Mouse (Mus musculus): ENCODE results near the gene 4833427G06Rik.

The 4833427G06Rik gene

DNA sequence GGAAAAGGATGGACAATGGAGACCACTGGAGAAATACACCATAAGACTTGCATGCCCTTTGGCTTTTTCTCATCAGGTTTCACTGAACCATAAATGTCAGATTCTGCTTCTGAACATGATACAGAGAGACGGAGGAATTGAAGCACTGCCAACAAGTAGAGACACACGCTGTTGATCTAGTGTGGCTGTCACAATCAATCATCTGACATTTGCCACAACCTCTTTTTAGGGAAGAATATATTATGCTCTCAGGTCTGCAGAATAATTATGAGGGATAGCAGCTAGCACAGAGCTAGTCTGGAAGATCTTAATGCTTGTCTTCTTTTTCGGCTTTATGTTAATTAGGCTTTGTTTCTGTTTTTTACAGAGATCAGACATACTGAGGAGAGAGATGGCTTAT lies 33.7 kb downstream of the 4833427G06Rik start:
- DNase-seq (ENCODE audit: low spot score in 2 of 2), result no peak

DNA sequence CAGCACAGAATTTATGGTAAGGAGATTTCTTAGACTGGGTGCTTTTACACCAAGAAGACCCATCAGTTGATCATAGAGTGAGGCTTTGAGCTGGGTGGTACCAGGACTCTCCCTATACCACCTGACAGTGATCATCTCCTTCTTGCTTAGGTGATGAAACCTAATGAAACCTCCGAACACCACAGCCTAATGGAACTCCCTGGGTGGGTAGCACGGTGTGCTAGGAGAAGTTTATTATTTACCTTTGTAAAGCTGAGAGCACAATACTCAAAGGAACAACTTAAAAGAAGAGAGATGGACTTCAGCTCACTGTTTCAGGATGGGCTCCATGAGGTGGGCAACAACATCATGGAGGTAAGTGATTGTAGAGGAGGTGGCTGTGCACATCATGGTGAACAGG lies 41.3 kb downstream of the 4833427G06Rik start, which contains the start of gene Btg4:
Gene Btg4, plus strand, starts transcription at position 301 of the 400 bp plus-strand sequence.
- no peak for DNase-seq (ENCODE audit: low spot score in 2 of 2)

DNA sequence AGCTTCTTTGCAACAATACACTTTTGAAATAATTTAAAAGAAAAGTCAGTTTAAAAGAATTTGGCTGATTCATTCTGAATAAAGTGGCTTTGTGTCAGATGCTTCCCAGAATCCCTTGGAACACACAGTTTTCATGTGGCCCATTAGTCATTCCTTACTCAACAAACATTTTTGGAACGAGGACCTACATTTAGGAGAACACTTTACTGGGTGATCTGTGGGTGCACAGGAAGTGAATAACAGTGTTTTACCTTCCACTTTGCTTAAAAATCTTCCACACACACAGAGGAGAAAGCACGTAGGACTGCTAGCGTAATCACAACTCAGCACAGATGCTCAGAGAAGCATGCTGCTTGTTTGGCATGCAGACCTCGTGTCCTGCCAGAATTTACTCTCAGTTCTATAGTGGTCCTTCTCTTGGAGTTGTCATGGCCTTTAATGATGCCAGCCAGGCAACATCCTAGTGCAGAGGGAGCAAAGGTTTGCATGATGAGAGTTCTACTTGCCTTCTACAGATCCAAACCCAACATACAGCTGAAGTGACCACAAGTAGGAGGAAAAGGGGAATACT lies 42.8 kb downstream of the 4833427G06Rik start:
- DNase-seq (ENCODE audit: low spot score in 2 of 2), result no peak

DNA sequence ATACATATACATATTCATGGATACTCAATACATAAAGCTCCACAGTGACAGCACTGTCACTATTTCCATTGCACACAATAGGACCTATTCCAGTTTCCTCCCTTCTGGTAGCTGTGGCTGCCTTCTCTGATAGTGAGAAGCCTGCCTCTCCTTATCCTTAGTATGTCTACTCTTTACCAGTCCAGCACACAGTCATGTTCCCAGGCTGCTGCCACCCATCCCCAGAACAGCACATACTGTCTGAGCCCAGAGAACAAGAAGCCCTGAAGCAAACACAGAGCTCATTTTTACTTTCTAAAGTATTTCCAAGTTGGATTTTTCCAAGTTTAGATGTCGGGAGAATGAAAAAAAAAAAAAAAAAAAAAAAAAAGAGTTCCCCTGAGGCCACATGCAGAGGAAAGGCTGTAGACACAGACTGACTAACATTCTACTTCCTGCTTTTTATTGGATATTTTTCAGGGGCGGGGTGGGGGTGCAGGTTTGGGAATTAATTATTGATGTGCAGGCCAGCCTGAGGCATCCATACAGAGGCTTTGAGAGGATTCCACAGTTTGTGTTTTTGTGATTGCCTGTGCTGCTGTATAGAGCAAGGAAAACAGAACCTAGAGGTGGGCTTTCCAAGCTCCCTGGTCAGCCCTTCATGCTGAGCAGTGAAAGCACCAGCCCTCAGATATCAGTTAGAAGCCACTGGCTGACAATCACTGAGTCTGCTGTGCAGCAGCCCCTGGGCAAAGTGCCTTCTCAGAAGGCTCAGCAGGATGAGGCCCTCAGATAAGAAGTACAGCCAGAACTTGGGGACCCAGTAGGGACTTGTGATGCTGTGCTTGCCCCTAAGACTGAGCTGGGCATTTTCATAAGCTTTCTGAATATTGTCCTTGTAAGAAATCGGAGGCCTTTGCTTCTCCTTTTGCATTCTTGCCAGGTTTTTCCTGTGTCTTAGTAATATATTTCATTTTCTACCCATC lies 45.2 kb downstream of the 4833427G06Rik start:
- DNase-seq (ENCODE audit: low spot score in 2 of 2), result no peak

DNA sequence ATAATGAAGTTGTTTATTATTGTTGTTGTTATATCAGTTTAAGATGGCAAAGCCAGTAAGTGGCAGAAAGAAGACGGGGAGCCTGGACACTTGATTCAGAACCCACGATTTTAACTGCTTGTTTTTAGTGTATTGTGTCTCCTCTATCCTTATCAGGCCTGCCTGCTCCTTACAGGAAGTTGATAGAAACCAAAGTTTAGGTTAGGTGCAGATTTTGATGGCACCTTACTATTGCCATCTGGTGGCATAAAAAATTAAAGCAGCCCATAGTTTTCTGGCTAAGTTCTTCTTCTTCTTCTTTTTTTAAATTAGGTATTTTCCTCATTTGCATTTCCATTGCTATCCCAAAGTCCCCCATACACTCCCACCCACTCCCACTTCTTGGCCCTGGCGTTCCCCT lies 49.7 kb downstream of the 4833427G06Rik start:
- no peak for DNase-seq (ENCODE audit: low spot score in 2 of 2)

DNA sequence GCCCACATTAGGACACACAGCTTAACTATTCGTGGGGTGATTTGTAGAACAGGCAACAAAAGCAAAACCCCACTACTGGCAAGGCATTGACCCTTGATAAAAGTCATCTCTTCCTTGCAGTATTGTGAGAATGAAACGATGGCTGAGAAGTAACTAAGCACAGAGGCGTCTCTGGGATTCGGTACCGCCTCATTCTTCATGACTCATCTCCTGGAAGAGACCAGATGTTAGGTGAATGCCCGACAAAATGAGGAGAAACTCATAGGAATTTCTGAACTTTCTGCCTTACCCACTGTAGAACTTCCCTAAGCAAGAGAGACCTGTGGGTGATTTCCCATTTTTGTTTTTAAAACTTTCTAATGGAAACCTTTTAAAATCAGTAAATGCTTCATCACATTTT lies 59.7 kb downstream of the 4833427G06Rik start:
- no peak for DNase-seq (ENCODE audit: low spot score in 2 of 2)

DNA sequence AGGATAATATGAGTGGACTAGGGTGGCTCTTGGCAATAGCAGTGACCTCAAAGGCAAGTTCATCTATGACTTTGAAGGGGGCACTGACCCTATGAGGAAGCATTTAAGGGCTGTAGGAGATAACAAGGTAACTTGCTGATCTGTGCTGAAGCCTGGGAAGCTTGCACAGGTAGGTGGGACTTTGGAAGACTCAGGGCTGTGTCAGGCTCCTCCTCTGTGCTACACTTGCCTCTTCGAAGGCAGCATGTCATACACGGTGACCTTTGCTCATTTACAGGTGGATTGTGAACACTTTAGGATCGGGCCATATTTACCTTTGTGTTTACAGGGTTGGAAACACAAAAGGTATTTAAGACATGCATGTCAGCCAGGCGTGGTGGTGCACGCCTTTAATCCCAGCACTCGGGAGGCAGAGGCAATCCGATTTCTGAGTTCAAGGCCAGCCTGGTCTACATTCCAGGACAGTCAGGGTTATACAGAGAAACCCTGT lies 60.3 kb downstream of the 4833427G06Rik start:
- DNase-seq (ENCODE audit: low spot score in 2 of 2), result no peak

DNA sequence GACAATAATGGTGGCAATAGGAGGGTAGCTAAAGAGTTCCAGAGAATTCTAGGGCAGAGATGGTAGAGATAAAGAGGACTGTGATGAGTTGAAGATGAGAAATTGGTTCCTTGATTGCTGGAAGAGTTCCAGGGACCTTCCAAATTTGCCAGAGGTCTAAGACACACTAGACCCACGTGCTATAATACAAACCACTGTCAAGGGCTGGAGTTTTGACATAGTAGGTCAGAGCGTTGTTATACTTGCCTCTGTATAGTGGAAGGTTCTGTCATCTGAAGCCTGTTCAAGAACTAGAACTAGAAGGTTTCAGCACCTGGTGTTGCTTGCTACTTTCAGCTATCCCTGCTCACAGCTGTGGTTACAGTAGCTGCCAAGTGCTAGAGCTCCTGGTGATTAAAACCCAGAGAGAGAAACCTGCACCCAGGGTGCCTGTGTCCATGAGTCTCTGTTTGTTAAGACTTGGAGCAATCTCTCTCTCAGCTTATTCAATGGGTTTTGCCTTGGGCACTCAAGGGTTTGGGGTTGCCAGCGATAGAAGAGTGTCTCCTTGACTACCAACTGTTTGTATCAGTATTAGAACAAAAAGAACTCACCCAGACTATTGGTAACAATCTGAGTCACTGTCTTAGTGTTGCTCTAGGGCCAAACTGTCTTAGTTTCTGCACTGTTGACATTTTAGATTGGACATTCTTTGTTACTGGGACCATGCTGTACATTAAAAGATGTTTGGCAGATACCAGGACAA lies 68.9 kb downstream of the 4833427G06Rik start:
- no peak for DNase-seq (ENCODE audit: low spot score in 2 of 2)

DNA sequence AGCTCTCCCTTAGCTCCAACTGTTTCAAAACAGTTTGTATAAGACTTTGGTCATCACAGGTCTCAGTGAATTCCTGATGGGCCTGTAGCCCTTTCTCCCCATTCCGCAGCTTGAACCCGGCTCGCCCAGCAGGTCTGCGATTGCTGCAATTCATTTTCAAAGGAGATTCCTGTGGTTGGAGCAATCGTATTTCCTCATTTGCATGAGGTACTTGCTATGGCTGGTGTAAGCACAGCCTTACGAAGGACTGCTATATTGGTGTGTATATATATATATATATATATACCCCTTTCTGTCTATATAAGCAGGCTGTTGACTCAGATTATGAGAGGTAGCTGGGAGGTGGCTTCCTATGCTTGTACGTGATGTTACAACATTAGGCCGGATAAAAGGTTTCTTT lies 69.6 kb downstream of the 4833427G06Rik start:
- DNase-seq (ENCODE audit: low spot score in 2 of 2), result no peak

DNA sequence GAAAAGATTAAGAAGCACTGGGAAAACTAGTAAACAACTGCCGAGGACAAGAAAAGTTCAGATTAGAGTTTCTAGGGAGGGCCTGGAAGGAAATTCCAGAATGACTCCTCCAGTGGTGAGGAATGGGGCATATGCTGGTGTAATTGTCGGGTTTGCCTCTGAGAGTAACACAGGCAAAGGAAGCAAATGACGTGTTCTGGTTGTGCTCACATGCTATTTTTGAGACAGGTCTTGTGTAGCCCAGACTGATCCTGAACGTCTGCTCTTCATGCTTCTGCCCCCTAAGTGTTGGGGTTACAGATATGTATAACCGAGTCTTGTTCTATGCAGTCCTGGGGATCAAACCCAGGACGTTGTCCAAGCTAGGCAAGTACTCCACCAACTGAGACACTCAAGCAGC lies 70.3 kb downstream of the 4833427G06Rik start:
- no peak for DNase-seq (ENCODE audit: low spot score in 2 of 2)
